Mouse (Mus musculus): ENCODE results near the gene Rab25.
"Not testable (repeated sequence)": the region's sequence is repeated elsewhere in the genome, so short reads cannot be mapped to it uniquely, and the experiment has no call there.

DNA sequence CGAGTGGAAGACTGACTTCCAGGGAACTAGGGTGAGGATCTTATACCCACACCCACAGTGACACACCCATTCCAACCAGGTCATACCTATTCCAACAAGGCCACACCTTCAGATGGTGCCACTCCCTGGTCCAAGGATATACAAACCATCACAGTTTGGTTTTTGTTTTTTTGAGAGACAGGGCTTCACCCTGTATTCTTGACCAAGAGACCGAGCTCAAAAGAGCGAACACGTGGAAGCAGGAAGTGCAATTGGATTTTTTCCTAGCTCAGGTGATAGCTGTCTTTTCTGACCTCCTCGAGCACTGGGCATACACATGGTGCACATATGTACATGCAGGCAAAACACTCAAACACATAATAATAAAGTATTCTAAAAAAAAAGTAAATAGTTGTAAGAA lies 29.7 kb upstream of the Rab25 start:
- not testable (repeated sequence) for TF ChIP-seq CTCF (IDR thresholded peaks at IDR 0.05; ENCODE audit: borderline replicate concordance, control insufficient read depth, extremely low read depth, insufficient read depth, low read length, poor library complexity); POLR2A (IDR thresholded peaks at IDR 0.05; ENCODE audit: control insufficient read depth, extremely low read depth, insufficient read depth, low read length, poor library complexity)

All from thymus, adult 2 months (tissue).